Mouse (Mus musculus) E14TG2a.4 (cell line): ENCODE results near the gene Rfx8.

Experiments used
- CTCF ChIP-seq: conservative IDR thresholded peaks from 2 replicates; pipeline ENCODE4 v1.5.1; 2014; ENCODE audit warnings: low read length
- NANOG ChIP-seq: IDR thresholded peaks from 2 replicates; pipeline ENCODE4 v1.6.1; 2014; ENCODE audit warnings: borderline replicate concordance, low read length, mixed read lengths

- TF ChIP-seq CTCF = no peak
- no peak for TF ChIP-seq NANOG
Observed at GRCm38 (mm10) chr1:39713300-39713699, 7.5 kb downstream of the Rfx8 start.
